Mouse (Mus musculus) hindlimb bud, embryonic 11.5 days (tissue): ENCODE measurements around the gene Noxred1.
"Not testable (repeated sequence)": the region's sequence is repeated elsewhere in the genome, so short reads cannot be mapped to it uniquely, and the experiment has no call there.

ENCODE experiments used
- DNase-seq: peaks from one replicate; pipeline ENCODE4 v3.0.0-alpha.2; 2012; ENCODE audit warnings: low read depth, low spot score; ENCODE audit errors: extremely low spot score

The Noxred1 gene

GRCm38 (mm10) chr12:87230379-87230895 is 8.1 kb downstream of the Noxred1 start:
- no peak for DNase-seq

- no peak for DNase-seq
These were observed 8.9 kb downstream of the Noxred1 start for GRCm38 (mm10) chr12:87229633-87230032.

- DNase-seq, result no peak
These were observed 11.7 kb downstream of the Noxred1 start for GRCm38 (mm10) chr12:87226801-87227200.

GRCm38 (mm10) chr12:87224950-87225349 is 13.6 kb downstream of the Noxred1 start:
- no peak for DNase-seq

- DNase-seq, result no peak
These were observed 19.2 kb downstream of the Noxred1 start for GRCm38 (mm10) chr12:87219362-87219761.

GRCm38 (mm10) chr12:87217596-87217995 is 20.9 kb downstream of the Noxred1 start:
- no peak for DNase-seq

- DNase-seq, result no peak
These were observed 22.5 kb downstream of the Noxred1 start for GRCm38 (mm10) chr12:87216053-87216452.

GRCm38 (mm10) chr12:87212844-87213606 is 25.5 kb downstream of the Noxred1 start:
- no peak for DNase-seq

- DNase-seq, result not testable (repeated sequence)
These were observed 32.7 kb downstream of the Noxred1 start for GRCm38 (mm10) chr12:87205789-87206188.

GRCm38 (mm10) chr12:87201694-87202093 is 36.8 kb downstream of the Noxred1 start:
- no peak for DNase-seq

GRCm38 (mm10) chr12:87199973-87200586 is 38.5 kb downstream of the Noxred1 start, which contains the start of gene Tmed8:
Tmed8 (minus strand) TSS chr12:87200454.
- no peak for DNase-seq

GRCm38 (mm10) chr12:87199206-87199972 is 39.1 kb downstream of the Noxred1 start, which contains the start of gene Samd15:
Samd15 (plus strand) TSS chr12:87199723.
- no peak for DNase-seq

- no peak for DNase-seq
These were observed 39.7 kb downstream of the Noxred1 start for GRCm38 (mm10) chr12:87198792-87199191.

GRCm38 (mm10) chr12:87196310-87196709 is 42.2 kb downstream of the Noxred1 start:
- DNase-seq, result no peak

GRCm38 (mm10) chr12:87195069-87195468 is 43.5 kb downstream of the Noxred1 start:
- no peak for DNase-seq

- DNase-seq, result no peak
These were observed 45.5 kb downstream of the Noxred1 start for GRCm38 (mm10) chr12:87193008-87193407.

GRCm38 (mm10) chr12:87177631-87178030 is 60.9 kb downstream of the Noxred1 start:
- DNase-seq, result no peak

GRCm38 (mm10) chr12:87175194-87175946 is 63.2 kb downstream of the Noxred1 start:
- DNase-seq, result no peak
